Mouse (Mus musculus): ENCODE data around the gene Glod4. TPM values are rescaled to one million over a fixed set of nuclear protein-coding genes. Genes with fewer than 3 reads are reported as not detected.

Gene Glod4
- 128 TPM in 2 replicates for polyA plus RNA-seq (2014; fragmentation: Nextera tagmentation; extraction: Ambion mirVana)

- H3K4me2 ChIP-seq = peak within 1 kb of the TSS; percentile 94
- H3K4me3 ChIP-seq (ENCODE audit: low read depth, low read length) = peak within 1 kb of the TSS; percentile 68
- H3K4me1 ChIP-seq (ENCODE audit: control insufficient read depth, insufficient read depth, low read length) = peaks cover 9% of the 10 kb centered on the region
- peak within 1 kb of the TSS; percentile 84 for H3K9ac ChIP-seq (ENCODE audit: low read depth, low read length)
- peak within 1 kb of the TSS; percentile 63 for H3K27ac ChIP-seq (ENCODE audit: low read depth, low read length)
- under 1% methylated on average over 61 of the region's 61 CpGs for WGBS (ENCODE audit: insufficient replicate concordance)
- H3K36me3 ChIP-seq (ENCODE audit: control insufficient read depth, insufficient read depth, low read length) = peaks cover 2% of the 10 kb centered on the region; the same call in 1 of the 2 replicates
- no peaks in the 10 kb centered on the region for H3K27me3 ChIP-seq (ENCODE audit: control insufficient read depth, insufficient read depth, low read length)
- H3K9me3 ChIP-seq (replicated peaks; ENCODE audit: control insufficient read depth, low read length) = no peaks in the 10 kb centered on the region
- peak; percentile 76 for ATAC-seq (replicated peaks; ENCODE audit: insufficient number of reproducible peaks, low FRiP score, low TSS enrichment)
These were observed at the start of gene Glod4, which contains the start of gene Mrm3 for GRCm38 (mm10) chr11:76242901-76243810. Gene Glod4, minus strand, starts transcription at chr11:76243725. Gene Mrm3, plus strand, starts transcription at chr11:76243715.

- ATAC-seq (replicated peaks; ENCODE audit: insufficient number of reproducible peaks, low FRiP score, low TSS enrichment) = no peak
- H3K27ac ChIP-seq (ENCODE audit: low read depth, low read length) = peak overlapping the region; percentile 65
- WGBS (ENCODE audit: insufficient replicate concordance) = 61% methylated on average over 6 of the region's 6 CpGs
- no peak overlapping the region for H3K4me3 ChIP-seq (ENCODE audit: low read depth, low read length)
- H3K4me2 ChIP-seq = no peak overlapping the region
- H3K36me3 ChIP-seq (ENCODE audit: control insufficient read depth, insufficient read depth, low read length) = no peaks in the 10 kb centered on the region
- H3K9me3 ChIP-seq (replicated peaks; ENCODE audit: control insufficient read depth, low read length) = no peaks in the 10 kb centered on the region
- no peak overlapping the region for H3K9ac ChIP-seq (ENCODE audit: low read depth, low read length)
- no peaks in the 10 kb centered on the region for H3K27me3 ChIP-seq (ENCODE audit: control insufficient read depth, insufficient read depth, low read length)
- H3K4me1 ChIP-seq (ENCODE audit: control insufficient read depth, insufficient read depth, low read length) = peaks cover 44% of the 10 kb centered on the region
These were observed 49.3 kb upstream of the Glod4 start for GRCm38 (mm10) chr11:76292831-76293230.

GRCm38 (mm10) chr11:76292398-76292797 lies 48.9 kb upstream of the Glod4 start:
- H3K9me3 ChIP-seq (replicated peaks; ENCODE audit: control insufficient read depth, low read length) = no peaks in the 10 kb centered on the region
- no peaks in the 10 kb centered on the region for H3K36me3 ChIP-seq (ENCODE audit: control insufficient read depth, insufficient read depth, low read length)
- no peak overlapping the region for H3K9ac ChIP-seq (ENCODE audit: low read depth, low read length)
- H3K4me3 ChIP-seq (ENCODE audit: low read depth, low read length) = no peak overlapping the region
- H3K4me2 ChIP-seq = no peak overlapping the region; the same call in 1 of the 2 replicates
- H3K4me1 ChIP-seq (ENCODE audit: control insufficient read depth, insufficient read depth, low read length) = peaks cover 46% of the 10 kb centered on the region
- WGBS (ENCODE audit: insufficient replicate concordance) = 52% methylated on average over 15 of the region's 15 CpGs
- no peaks in the 10 kb centered on the region for H3K27me3 ChIP-seq (ENCODE audit: control insufficient read depth, insufficient read depth, low read length)
- no peak for ATAC-seq (replicated peaks; ENCODE audit: insufficient number of reproducible peaks, low FRiP score, low TSS enrichment)
- H3K27ac ChIP-seq (ENCODE audit: low read depth, low read length) = peak overlapping the region; percentile 65

- 30% methylated on average over 4 of the region's 4 CpGs for WGBS (ENCODE audit: insufficient replicate concordance)
- Histone ChIP-seq H3K36me3 (ENCODE audit: control insufficient read depth, insufficient read depth, low read length) (no peaks in the 10 kb centered on the region), H3K4me1 (ENCODE audit: control insufficient read depth, insufficient read depth, low read length) (peaks cover 46% of the 10 kb centered on the region), H3K27me3 (ENCODE audit: control insufficient read depth, insufficient read depth, low read length) (no peaks in the 10 kb centered on the region), H3K27ac (ENCODE audit: low read depth, low read length) (peak overlapping the region; percentile 65), H3K9ac (ENCODE audit: low read depth, low read length) (no peak overlapping the region), H3K4me2 (no peak overlapping the region; the same call in 1 of the 2 replicates), H3K9me3 (replicated peaks; ENCODE audit: control insufficient read depth, low read length) (no peaks in the 10 kb centered on the region), H3K4me3 (ENCODE audit: low read depth, low read length) (no peak overlapping the region)
- no peak; the same call in 1 of the 2 replicates for ATAC-seq (replicated peaks; ENCODE audit: insufficient number of reproducible peaks, low FRiP score, low TSS enrichment)
These were observed 48.4 kb upstream of the Glod4 start for GRCm38 (mm10) chr11:76291960-76292359.

- Histone ChIP-seq H3K27me3 (ENCODE audit: control insufficient read depth, insufficient read depth, low read length) (no peaks in the 10 kb centered on the region), H3K4me3 (ENCODE audit: low read depth, low read length) (no peak overlapping the region), H3K36me3 (ENCODE audit: control insufficient read depth, insufficient read depth, low read length) (no peaks in the 10 kb centered on the region), H3K9me3 (replicated peaks; ENCODE audit: control insufficient read depth, low read length) (no peaks in the 10 kb centered on the region), H3K27ac (ENCODE audit: low read depth, low read length) (no peak overlapping the region), H3K4me1 (ENCODE audit: control insufficient read depth, insufficient read depth, low read length) (peaks cover 47% of the 10 kb centered on the region), H3K4me2 (no peak overlapping the region), H3K9ac (ENCODE audit: low read depth, low read length) (no peak overlapping the region)
- ATAC-seq (replicated peaks; ENCODE audit: insufficient number of reproducible peaks, low FRiP score, low TSS enrichment) = no peak
- 53% methylated on average over 11 of the region's 11 CpGs for WGBS (ENCODE audit: insufficient replicate concordance)
These were observed 46.8 kb upstream of the Glod4 start for GRCm38 (mm10) chr11:76290367-76290766.

GRCm38 (mm10) chr11:76288645-76289044 lies 45.1 kb upstream of the Glod4 start:
- ATAC-seq (replicated peaks; ENCODE audit: insufficient number of reproducible peaks, low FRiP score, low TSS enrichment) = no peak
- Histone ChIP-seq H3K4me3 (ENCODE audit: low read depth, low read length) (no peak overlapping the region), H3K36me3 (ENCODE audit: control insufficient read depth, insufficient read depth, low read length) (0 out of 2 replicates have a peak, but pooled peaks cover under 1% of the 10 kb centered on the region), H3K4me2 (no peak overlapping the region), H3K27ac (ENCODE audit: low read depth, low read length) (no peak overlapping the region), H3K4me1 (ENCODE audit: control insufficient read depth, insufficient read depth, low read length) (peaks cover 37% of the 10 kb centered on the region), H3K27me3 (ENCODE audit: control insufficient read depth, insufficient read depth, low read length) (no peaks in the 10 kb centered on the region), H3K9ac (ENCODE audit: low read depth, low read length) (no peak overlapping the region), H3K9me3 (replicated peaks; ENCODE audit: control insufficient read depth, low read length) (no peaks in the 10 kb centered on the region)
- 84% methylated on average over 6 of the region's 6 CpGs for WGBS (ENCODE audit: insufficient replicate concordance)

GRCm38 (mm10) chr11:76287301-76287700 lies 43.8 kb upstream of the Glod4 start:
- H3K9ac ChIP-seq (ENCODE audit: low read depth, low read length) = no peak overlapping the region
- no peaks in the 10 kb centered on the region for H3K27me3 ChIP-seq (ENCODE audit: control insufficient read depth, insufficient read depth, low read length)
- no peak for ATAC-seq (replicated peaks; ENCODE audit: insufficient number of reproducible peaks, low FRiP score, low TSS enrichment)
- no peak overlapping the region for H3K27ac ChIP-seq (ENCODE audit: low read depth, low read length)
- no peaks in the 10 kb centered on the region for H3K9me3 ChIP-seq (replicated peaks; ENCODE audit: control insufficient read depth, low read length)
- no peak overlapping the region for H3K4me3 ChIP-seq (ENCODE audit: low read depth, low read length)
- peaks cover 28% of the 10 kb centered on the region for H3K4me1 ChIP-seq (ENCODE audit: control insufficient read depth, insufficient read depth, low read length)
- 40% methylated on average over 10 of the region's 10 CpGs for WGBS (ENCODE audit: insufficient replicate concordance)
- H3K36me3 ChIP-seq (ENCODE audit: control insufficient read depth, insufficient read depth, low read length) = peaks cover 4% of the 10 kb centered on the region; the same call in 1 of the 2 replicates
- H3K4me2 ChIP-seq = no peak overlapping the region

GRCm38 (mm10) chr11:76286534-76287126 lies 43.1 kb upstream of the Glod4 start:
- Histone ChIP-seq H3K27me3 (ENCODE audit: control insufficient read depth, insufficient read depth, low read length) (no peaks in the 10 kb centered on the region), H3K27ac (ENCODE audit: low read depth, low read length) (no peak overlapping the region), H3K4me3 (ENCODE audit: low read depth, low read length) (no peak overlapping the region), H3K4me1 (ENCODE audit: control insufficient read depth, insufficient read depth, low read length) (peaks cover 25% of the 10 kb centered on the region), H3K9ac (ENCODE audit: low read depth, low read length) (no peak overlapping the region), H3K4me2 (no peak overlapping the region), H3K9me3 (replicated peaks; ENCODE audit: control insufficient read depth, low read length) (no peaks in the 10 kb centered on the region), H3K36me3 (ENCODE audit: control insufficient read depth, insufficient read depth, low read length) (peaks cover 4% of the 10 kb centered on the region; the same call in 1 of the 2 replicates)
- no peak for ATAC-seq (replicated peaks; ENCODE audit: insufficient number of reproducible peaks, low FRiP score, low TSS enrichment)
- WGBS (ENCODE audit: insufficient replicate concordance) = 36% methylated on average over 10 of the region's 10 CpGs
